Mouse (Mus musculus): Measurements from ENCODE around the gene Yif1b. TPM values are rescaled to one million over a fixed set of nuclear protein-coding genes. Genes with fewer than 3 reads are reported as not detected.
"Not testable (repeated sequence)": the region's sequence is repeated elsewhere in the genome, so short reads cannot be mapped to it uniquely, and the experiment has no call there.

The Yif1b gene
- polyA plus RNA-seq, 2 experiments = 107 to 139 TPM

- Histone ChIP-seq H3K9ac (ENCODE audit: low read depth, low read length, severe bottlenecking) (no peak overlapping the region), H3K27me3 (ENCODE audit: control insufficient read depth, insufficient read depth, low read length) (no peaks in the 10 kb centered on the region), H3K4me1 (ENCODE audit: control insufficient read depth, insufficient read depth, low read length) (no peaks in the 10 kb centered on the region), H3K4me2 (replicated peaks; ENCODE audit: low read depth, low read length, severe bottlenecking) (peak overlapping the region; percentile 50; the same call in 1 of the 2 replicates), H3K36me3 (ENCODE audit: control insufficient read depth, insufficient read depth, low read length) (no peaks in the 10 kb centered on the region), H3K27ac (replicated peaks; ENCODE audit: low read depth, low read length) (no peak overlapping the region), H3K4me3 (replicated peaks; ENCODE audit: low read length) (peak overlapping the region; percentile 34), H3K9me3 (ENCODE audit: control insufficient read depth, low read length) (no peaks in the 10 kb centered on the region)
- no peak for TF ChIP-seq POLR2A (IDR thresholded peaks at IDR 0.05; ENCODE audit: borderline replicate concordance, extremely low read depth, insufficient read depth, insufficient read length)
- no peak for ATAC-seq (ENCODE audit: low FRiP score, low read depth)
- WGBS = 21% methylated on average over 26 of the region's 26 CpGs
- DNase-seq (ENCODE audit: low spot score) = no peak
These were observed 25.8 kb upstream of the Yif1b start for GRCm38 (mm10) chr7:29212199-29212765.

DNA sequence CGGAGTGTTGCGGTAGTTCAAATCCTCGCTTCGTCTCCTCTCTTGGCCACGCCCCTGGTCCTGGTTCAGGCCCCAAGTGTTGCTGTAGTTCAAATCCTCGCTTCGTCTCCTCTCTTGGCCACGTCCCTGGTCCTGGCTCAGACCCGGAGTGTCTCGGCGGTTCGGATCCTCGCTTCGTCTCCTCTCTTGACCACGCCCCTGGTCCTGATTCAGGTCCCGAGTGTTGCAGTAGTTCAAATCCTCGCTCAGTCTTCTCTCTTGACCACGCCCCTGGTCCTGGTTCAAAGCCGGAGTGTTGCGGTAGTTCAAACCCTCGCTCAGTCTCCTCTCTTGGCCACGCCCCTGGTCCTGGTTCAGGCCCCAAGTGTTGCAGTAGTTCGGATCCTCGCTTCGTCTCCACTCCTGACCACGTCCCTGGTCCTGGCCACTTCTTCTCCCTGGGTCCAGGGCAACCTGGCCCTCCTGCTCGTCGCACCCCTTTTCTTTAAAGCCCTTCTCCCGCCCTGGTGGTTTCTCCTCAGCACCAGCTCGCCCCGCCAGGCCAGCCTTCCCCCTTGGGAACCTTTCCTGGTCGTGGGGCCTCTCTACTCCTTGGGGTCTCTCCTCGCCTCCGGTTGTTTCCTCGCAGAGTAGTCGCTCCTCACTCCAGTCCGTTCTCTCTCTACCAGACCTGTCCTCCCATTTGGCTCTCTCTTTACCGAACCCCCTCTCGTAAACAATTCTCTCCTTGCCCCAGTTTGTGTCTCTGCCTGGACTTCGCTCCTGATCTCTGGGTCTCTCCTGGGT lies 25.2 kb upstream of the Yif1b start:
- 19% methylated on average over 40 of the region's 40 CpGs for WGBS
- not testable (repeated sequence) for H3K27ac ChIP-seq (replicated peaks; ENCODE audit: low read depth, low read length); H3K27me3 ChIP-seq (ENCODE audit: control insufficient read depth, insufficient read depth, low read length); H3K9ac ChIP-seq (ENCODE audit: low read depth, low read length, severe bottlenecking); ATAC-seq (ENCODE audit: low FRiP score, low read depth); H3K9me3 ChIP-seq (ENCODE audit: control insufficient read depth, low read length); H3K36me3 ChIP-seq (ENCODE audit: control insufficient read depth, insufficient read depth, low read length); H3K4me1 ChIP-seq (ENCODE audit: control insufficient read depth, insufficient read depth, low read length); DNase-seq (ENCODE audit: low spot score)
- Histone ChIP-seq H3K4me3 (replicated peaks; ENCODE audit: low read length) (peak overlapping the region; percentile 13; the same call in 1 of the 2 replicates), H3K4me2 (replicated peaks; ENCODE audit: low read depth, low read length, severe bottlenecking) (peak overlapping the region; percentile 40)

DNA sequence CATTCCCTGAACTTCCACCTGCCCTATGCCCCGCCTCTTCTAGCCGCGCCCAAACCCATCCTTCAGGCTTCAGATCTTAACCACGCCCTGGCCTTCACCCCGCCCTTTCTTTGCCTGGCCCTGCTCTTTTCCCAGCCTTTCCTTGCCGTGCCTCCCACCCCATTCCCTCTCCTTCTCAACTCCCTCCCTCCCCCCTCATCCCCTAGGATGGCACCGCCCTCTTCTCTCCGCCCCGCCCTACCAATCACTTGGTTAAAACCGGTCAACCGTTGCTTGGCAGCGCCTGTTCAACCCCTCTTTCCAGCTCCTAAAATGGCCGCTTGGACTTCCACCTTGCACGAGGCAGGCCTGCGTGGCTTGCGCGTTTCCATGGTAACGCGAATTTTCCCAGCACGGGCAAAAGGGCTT lies 24.4 kb upstream of the Yif1b start, which contains the start of gene Catsperg1:
Catsperg1 (minus strand) TSS at position 361 of the 408 bp plus-strand sequence.
- TF ChIP-seq POLR2A (IDR thresholded peaks at IDR 0.05; ENCODE audit: borderline replicate concordance, extremely low read depth, insufficient read depth, insufficient read length) = no peak
- H3K4me1 ChIP-seq (ENCODE audit: control insufficient read depth, insufficient read depth, low read length) = no peaks in the 10 kb centered on the region
- ATAC-seq (ENCODE audit: low FRiP score, low read depth) = peak; percentile 68

DNA sequence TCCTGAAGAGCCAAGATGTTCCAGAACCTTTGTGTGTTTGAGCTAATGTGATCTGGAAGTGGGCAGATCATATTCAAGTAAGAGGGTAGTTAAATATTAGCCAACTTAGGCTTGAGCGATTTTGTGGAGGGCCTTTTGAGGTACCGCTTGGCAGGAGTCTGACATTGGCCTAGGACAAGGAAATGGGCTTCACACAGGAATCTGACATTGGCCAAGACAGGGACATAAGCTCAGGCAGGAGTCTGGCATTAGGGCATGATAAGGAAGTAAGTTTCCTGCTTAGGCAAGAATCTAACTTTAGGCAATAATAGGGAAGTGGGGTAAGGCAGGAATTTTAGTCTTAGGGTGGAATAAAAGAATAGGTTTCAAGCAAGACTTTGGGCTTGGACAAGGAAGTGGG lies 23.9 kb upstream of the Yif1b start:
- Histone ChIP-seq H3K9ac (ENCODE audit: low read depth, low read length, severe bottlenecking) (no peak overlapping the region), H3K4me3 (replicated peaks; ENCODE audit: low read length) (no peak overlapping the region), H3K27ac (replicated peaks; ENCODE audit: low read depth, low read length) (no peak overlapping the region), H3K36me3 (ENCODE audit: control insufficient read depth, insufficient read depth, low read length) (no peaks in the 10 kb centered on the region), H3K4me1 (ENCODE audit: control insufficient read depth, insufficient read depth, low read length) (no peaks in the 10 kb centered on the region), H3K9me3 (ENCODE audit: control insufficient read depth, low read length) (no peaks in the 10 kb centered on the region), H3K27me3 (ENCODE audit: control insufficient read depth, insufficient read depth, low read length) (no peaks in the 10 kb centered on the region), H3K4me2 (replicated peaks; ENCODE audit: low read depth, low read length, severe bottlenecking) (peak overlapping the region; percentile 40; the same call in 1 of the 2 replicates)
- 79% methylated on average over 2 of the region's 2 CpGs for WGBS
- ATAC-seq (ENCODE audit: low FRiP score, low read depth) = no peak
- DNase-seq (ENCODE audit: low spot score) = no peak
- no peak for TF ChIP-seq POLR2A (IDR thresholded peaks at IDR 0.05; ENCODE audit: borderline replicate concordance, extremely low read depth, insufficient read depth, insufficient read length)

More for the DNA sequence above, 24.4 kb upstream of the Yif1b start, which contains the start of gene Catsperg1:
- WGBS = under 1% methylated on average over 20 of the region's 20 CpGs
- peak; percentile 63 for DNase-seq (ENCODE audit: low spot score)
- H3K4me2 ChIP-seq (replicated peaks; ENCODE audit: low read depth, low read length, severe bottlenecking) = peak within 1 kb of the TSS; percentile 40
- no peak within 1 kb of the TSS for H3K27ac ChIP-seq (replicated peaks; ENCODE audit: low read depth, low read length)
- H3K4me3 ChIP-seq (replicated peaks; ENCODE audit: low read length) = peak within 1 kb of the TSS; percentile 13; the same call in 1 of the 2 replicates
- H3K27me3 ChIP-seq (ENCODE audit: control insufficient read depth, insufficient read depth, low read length) = no peaks in the 10 kb centered on the region
- no peaks in the 10 kb centered on the region for H3K36me3 ChIP-seq (ENCODE audit: control insufficient read depth, insufficient read depth, low read length)
- no peak within 1 kb of the TSS for H3K9ac ChIP-seq (ENCODE audit: low read depth, low read length, severe bottlenecking)
- H3K9me3 ChIP-seq (ENCODE audit: control insufficient read depth, low read length) = no peaks in the 10 kb centered on the region

DNA sequence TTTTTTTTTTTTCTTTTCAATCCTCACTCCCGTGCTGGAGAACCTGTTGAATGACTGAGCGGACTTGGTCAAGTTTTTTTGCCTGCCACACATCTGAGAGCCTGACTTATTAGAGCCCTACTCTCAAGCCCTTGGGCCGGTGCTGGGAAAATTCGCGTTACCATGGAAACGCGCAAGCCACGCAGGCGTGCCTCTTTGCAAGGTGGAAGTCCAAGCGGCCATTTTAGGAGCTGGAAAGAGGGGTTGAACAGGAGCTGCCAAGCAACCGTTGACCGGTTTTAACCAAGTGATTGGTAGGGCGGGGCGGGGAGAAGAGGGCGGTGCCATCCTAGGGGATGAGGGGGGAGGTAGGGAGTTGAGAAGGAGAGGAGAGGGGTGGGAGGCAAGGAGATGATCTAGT lies 23.3 kb upstream of the Yif1b start:
- no peaks in the 10 kb centered on the region; the same call in 1 of the 2 replicates for H3K9me3 ChIP-seq (ENCODE audit: control insufficient read depth, low read length)
- no peak overlapping the region for H3K9ac ChIP-seq (ENCODE audit: low read depth, low read length, severe bottlenecking)
- no peak overlapping the region for H3K4me2 ChIP-seq (replicated peaks; ENCODE audit: low read depth, low read length, severe bottlenecking)
- no peaks in the 10 kb centered on the region for H3K4me1 ChIP-seq (ENCODE audit: control insufficient read depth, insufficient read depth, low read length)
- DNase-seq (ENCODE audit: low spot score) (no peak), ATAC-seq (ENCODE audit: low FRiP score, low read depth) (no peak)
- H3K36me3 ChIP-seq (ENCODE audit: control insufficient read depth, insufficient read depth, low read length) = no peaks in the 10 kb centered on the region
- TF ChIP-seq POLR2A (IDR thresholded peaks at IDR 0.05; ENCODE audit: borderline replicate concordance, extremely low read depth, insufficient read depth, insufficient read length) = no peak
- no peaks in the 10 kb centered on the region for H3K27me3 ChIP-seq (ENCODE audit: control insufficient read depth, insufficient read depth, low read length)
- H3K27ac ChIP-seq (replicated peaks; ENCODE audit: low read depth, low read length) = no peak overlapping the region
- 45% methylated on average over 15 of the region's 15 CpGs for WGBS
- no peak overlapping the region for H3K4me3 ChIP-seq (replicated peaks; ENCODE audit: low read length)

Data from limb, embryonic 14.5 days (tissue).